Mouse (Mus musculus) left cerebral cortex, postnatal 14 days (tissue): Measurements from ENCODE around the gene Nup62cl. TPM values are rescaled to one million over a fixed set of nuclear protein-coding genes. Genes with fewer than 3 reads are reported as not detected.
A peak's percentile ranks its signal among the peaks of the same experiment; 100 is the strongest.

Experiments used
- DNase-seq, 2 experiments: peaks; one replicate each; pipeline ENCODE4 v3.0.0; 2021 to 2022; ENCODE audit warnings: low spot score in 2 of 2, mixed read lengths in 1 of 2
- intact Hi-C: fragments of 180-260 bp; cut with DNase I; formaldehyde crosslinking; loops from one replicate; pipeline ENCODE4 v1.15.1; 2025
- long read RNA-seq, 2 experiments: library from polyadenylated mRNA; stranded (forward); transcript quantifications; one replicate each; pipeline ENCODE4 v2.0.0; 2021
- total RNA-seq, 2 experiments: library from RNA; stranded (reverse); gene quantifications; 2 replicates each; pipeline ENCODE4 v1.2.3; 2021

The Nup62cl gene
- under 1 TPM; 0.36 to 0.42 TPM for total RNA-seq
- long read RNA-seq, experiment 1 = 0 reads
- long read RNA-seq, experiment 2 = 0 reads

DNA sequence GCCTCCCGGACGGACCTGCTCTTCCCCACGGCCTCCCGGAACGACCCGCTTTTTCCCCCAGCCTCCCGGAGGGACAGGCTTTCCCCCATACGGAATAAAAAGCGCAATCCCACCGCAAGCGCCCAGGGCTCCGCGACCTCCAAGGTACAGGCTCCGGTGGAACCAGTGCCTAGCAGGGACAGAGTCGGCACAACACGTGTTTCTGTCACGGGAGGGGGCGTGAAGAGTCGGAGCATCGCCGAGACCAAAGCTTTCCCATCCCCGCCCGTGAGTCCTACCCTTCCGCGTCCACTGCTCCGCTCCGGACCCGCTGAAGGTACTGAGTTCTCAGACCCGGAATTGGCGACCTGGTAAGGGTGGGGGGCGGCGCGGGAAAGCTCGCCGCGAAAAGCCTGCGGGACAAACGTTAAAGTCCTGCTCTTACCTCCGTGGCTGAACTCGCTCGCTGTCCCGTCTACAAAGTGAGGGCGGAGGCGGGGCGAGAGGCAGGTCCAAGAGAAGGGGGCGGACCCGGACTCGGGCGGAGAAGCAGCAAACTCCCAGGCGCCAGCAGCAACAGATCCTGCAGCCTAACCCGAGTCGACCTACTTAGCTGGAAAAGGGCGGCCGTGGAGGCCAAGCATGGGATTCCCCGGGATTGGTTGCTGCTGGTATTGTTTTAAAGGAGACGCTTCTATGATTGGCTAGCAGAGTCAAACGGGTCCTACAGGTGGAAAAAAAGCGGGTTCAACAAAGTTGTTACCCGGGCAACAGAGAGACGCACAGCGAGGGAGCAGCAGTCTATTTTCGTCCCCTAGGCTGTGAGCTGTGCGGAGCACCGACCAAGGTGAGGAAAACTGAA lies at the start of gene Nup62cl, which contains the start of gene Pih1h3b:
Nup62cl (minus strand) TSS at position 578 of the 841 bp plus-strand sequence.
Pih1h3b (plus strand) TSS at position 745 of the 841 bp plus-strand sequence.
- DNase-seq = peak; percentile 2 to 15
- intact Hi-C loops = no loop called here

DNA sequence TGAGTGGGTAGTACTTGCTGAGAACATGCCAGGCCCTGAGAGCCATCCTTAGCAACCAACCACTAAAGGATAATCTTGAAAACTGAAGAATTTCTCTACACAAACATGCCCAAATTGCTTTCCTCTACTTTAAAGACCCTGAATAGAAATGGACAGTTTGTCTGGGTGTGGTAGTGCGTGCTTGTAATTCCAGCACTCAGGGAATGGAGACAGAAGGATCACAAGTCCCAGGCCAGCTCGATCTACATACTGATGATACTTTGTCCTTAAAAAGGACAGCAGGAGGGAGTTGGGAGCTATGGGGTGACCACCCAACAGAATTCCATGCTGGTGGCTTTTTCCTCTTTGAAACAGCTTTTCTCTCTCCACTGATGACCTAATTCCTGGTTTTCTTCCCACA lies 31.6 kb upstream of the Nup62cl start:
- intact Hi-C loops = no loop called here
- no peak for DNase-seq

DNA sequence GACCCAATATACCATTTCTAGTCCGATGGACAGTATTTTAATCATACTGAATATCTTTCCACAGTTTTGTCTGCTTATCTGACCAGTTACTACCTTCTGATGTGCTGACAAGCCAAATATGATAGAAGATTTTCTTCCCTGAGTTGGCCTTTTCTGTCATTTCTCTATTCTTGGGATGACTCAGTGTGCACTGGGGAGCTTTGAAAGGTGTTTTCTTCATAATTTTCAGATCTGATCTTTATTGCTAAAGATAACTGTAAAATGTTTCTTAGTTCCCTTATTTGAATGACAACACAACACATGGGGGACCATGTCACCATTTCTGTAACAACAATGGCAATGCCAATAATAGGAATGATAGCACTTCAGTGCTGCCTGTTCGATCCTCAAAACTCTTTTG lies 20.0 kb upstream of the Nup62cl start:
- intact Hi-C loops = no loop called here
- no peak for DNase-seq

DNA sequence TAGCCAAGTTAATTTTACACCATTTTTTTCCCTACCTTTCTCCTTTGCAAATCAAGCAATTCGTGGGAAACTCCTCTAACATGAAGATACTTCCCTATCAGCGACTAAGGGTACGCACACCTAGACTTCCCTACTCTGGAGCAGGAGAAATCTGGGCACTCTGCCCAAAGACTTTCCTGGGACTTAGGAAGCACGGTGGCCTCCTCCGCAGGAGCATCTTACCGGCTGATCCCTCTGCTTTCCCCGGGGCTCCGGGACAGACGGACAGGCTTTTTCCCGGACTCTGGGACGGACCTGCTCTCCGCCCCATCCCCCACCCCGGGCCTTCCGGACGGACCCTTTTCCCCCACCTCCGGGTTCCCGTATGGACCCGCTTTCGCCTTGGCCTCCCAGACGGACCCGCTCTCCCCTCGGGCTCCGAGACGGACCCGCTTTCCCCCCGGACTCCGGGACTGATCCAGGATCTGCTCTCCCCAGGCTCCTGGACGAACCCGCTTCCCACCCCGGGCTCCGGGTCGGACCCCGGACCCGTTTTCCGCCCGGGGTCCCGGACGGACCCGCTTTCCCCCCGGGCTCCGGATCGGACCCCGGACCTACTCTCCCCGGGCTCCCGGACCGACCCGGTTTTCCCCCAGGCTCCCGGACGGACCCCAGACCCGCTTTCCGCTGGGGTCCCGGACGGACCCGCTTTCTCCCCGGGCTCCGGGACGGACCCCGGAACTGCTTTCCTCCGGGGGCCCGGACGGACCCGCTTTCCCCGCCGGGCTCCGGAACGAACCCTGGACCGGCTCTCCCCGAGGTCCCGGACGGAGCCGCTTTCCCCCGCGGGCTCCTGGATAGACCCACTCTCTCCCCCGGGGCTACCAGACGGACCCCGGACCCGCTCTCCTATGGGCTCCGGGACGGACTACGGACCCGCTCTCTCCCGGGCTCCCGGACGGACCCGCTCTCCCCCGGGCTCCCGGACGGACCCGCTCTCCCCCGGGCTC lies 1.3 kb downstream of the Nup62cl start:
- DNase-seq = no peak
- intact Hi-C loops = no loop called here

DNA sequence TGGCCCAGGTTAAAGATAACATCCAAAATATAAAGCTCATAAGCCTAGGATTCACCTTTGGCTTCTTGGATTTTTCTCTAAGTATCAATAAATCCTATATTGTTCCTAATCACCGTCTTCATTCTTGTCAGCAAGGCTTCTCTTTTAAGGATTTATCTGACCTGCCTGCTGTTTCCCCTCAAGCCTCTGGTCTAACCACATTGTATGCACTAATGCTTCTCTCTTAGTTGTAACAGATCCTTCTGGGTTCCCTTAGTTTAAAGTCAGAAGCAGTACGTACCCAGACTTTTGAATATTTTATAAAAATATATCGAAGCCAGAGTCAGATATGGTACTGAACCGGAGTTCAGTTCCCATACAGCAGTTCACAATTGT lies 63.8 kb downstream of the Nup62cl start:
- intact Hi-C loops = no loop called here
- DNase-seq = no peak

DNA sequence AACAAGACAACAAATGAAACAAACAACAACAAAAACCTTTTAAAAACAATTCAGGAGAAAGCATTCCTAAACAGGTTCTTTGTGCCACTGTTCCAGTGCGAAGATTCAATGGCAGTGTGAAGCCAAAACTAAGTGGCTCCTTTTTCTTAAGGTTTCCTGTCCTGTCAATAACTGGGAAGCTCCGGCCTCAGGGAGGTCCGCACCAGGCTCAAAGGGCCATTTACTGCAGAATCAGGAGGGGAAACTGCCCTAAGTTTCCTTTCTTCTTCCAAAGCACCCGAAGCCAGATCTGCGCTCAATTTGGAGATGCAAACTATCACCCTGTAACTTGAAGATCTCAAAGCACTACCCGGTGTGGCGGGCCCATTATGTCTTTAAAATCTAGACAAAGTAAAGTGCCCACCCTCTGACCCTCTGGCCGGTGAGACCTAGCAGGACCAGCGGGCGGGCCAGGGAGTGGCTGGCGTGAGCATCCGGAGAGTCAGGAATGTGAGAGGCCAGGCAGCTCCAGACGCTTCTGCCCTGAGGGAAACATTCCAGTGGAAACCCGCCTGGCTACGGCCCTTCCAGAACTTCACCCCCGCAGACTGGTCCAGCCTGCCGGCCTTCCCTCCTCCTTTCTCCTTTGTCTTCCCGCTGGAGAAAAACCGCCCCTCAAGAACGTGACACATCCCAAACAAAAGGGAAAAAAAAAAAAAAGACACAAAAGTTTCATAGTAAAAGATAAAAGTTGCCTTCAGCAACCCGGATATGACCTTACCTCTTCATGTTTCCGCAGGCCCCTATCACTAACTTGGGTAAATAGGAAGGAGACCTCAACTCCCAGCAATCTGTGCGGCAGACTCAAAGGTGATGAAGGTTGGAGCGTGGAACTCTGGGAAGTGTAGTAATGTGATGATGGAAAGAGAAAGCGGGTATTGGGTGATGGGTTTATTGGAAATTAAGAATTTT lies 64.5 kb downstream of the Nup62cl start, which contains the start of gene Rbm41:
Rbm41 (minus strand) TSS at position 856 of the 951 bp plus-strand sequence.
- peak; percentile 24 to 50 for DNase-seq
- intact Hi-C loops = no loop called here

DNA sequence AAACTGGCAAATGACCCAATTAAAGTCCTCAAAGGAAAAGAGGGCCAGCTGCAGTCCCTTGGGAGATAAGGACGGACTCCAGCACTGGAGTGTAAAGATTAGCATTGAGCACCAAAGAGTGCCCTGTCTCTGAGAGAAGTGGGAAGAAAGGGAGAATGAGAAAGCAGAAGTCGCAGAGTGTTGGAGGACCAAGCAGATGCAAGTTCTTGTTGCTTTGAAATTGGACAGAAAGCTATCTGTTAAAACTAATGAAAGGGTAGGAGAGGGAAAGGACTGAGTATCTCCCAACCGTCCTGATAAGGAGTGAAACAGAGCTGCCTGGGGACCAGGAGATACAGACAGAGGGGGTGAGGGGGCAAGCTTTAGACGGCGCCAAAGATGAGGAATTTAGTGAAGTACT lies 80.4 kb downstream of the Nup62cl start:
- intact Hi-C loops = no loop called here
- no peak for DNase-seq

Other genes with a start within 250 kb of the Nup62cl start
- 1 to 10 TPM; 3.6 to 3.8 TPM for gene Morc4, start 191.0 kb downstream of the Nup62cl start, total RNA-seq
- gene Rbm41, start 64.1 kb downstream of the Nup62cl start, total RNA-seq = 10 to 100 TPM in 1 of 2 experiments, 1 to 10 TPM in 1; 9.7 to 11.7 TPM
- not detected for gene Pih1h3b, start 167 bp upstream of the Nup62cl start, total RNA-seq